Comparison of ENCODE assay signal across 8 mouse cellular contexts in the genomic region with DNA sequence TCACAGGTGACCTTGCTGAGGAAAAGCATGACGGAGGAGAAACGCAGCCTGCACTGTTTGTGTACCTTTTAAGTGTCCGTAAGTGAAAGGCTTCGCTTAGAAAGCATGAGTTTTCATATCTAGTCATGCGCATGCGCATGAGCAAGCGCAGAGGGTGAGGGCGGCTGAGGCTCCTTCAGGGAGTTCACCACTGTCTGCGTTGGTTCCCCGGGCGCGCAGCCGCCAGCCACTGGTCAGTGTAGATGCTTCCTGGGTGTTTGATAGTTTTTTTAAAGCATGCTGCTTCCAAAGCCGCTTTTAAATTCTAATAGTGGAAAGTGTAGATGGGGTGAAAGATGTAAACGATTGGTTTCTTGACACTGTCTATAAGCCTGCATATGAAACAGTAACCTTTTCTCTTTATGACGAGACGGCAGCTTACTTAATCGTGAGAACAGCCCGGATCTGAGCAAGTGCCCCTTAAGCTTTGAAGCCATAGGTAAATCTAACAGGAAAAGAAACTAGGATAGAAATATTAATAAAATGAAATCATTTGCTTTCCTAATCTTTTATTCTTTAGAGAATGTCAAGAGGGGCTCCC. TPM values are rescaled to one million over a fixed set of nuclear protein-coding genes. Genes with fewer than 3 reads are reported as not detected.
DNase-seq lines count a peak whose midpoint lies in the region; ATAC-seq lines count a peak whose summit lies in the region.

No protein-coding gene starts in this region.

- WGBS in macrophage (ENCODE audit: missing documents) = 2% methylated on average over 19 of the region's 19 CpGs

- H3K27ac ChIP-seq in macrophage = no peak overlapping the region

- DNase-seq in adrenal gland, adult 18-20 months (ENCODE audit: low spot score in 2 of 2) = peak; percentile 74
- peak; percentile 75 for DNase-seq in embryo, embryonic 9.5 days (ENCODE audit: extremely low spot score)
- DNase-seq in gastrocnemius, postnatal 25 days = peak; percentile 65
- peak; percentile 62 to 82 for DNase-seq in left cerebral cortex, adult 9 months (ENCODE audit: low spot score in 2 of 2)
- DNase-seq in retina, postnatal 7 days (ENCODE audit: low read depth, low spot score) = peak; percentile 67
- peak; percentile 50 to 69 for DNase-seq in urinary bladder, adult 18-20 months (ENCODE audit: low spot score in 2 of 2)

- no peaks in the 10 kb centered on the region for H3K79me2 ChIP-seq in macrophage (ENCODE audit: inconsistent target)

- peak; percentile 84 for ATAC-seq in inflammation-experienced regulatory T-cells, adult 6 months

- H3K4me3 ChIP-seq in macrophage (ENCODE audit: inconsistent target) = peak overlapping the region; percentile 43

- no peaks in the 10 kb centered on the region for H3K36me3 ChIP-seq in macrophage (ENCODE audit: inconsistent target)

RNA-seq across cellular contexts. Expression of a gene that starts 18.1 kb away (rescaled TPM):
- 10 to 100 TPM; 15.5 to 30.5 TPM for total RNA-seq in adrenal gland, adult 18-20 months (2021)
- 1 to 10 TPM; 6.0 to 6.6 TPM for total RNA-seq in gastrocnemius, postnatal 25 days (2021)
- 10 to 100 TPM; 12.1 to 20.4 (median 17.0) TPM for polyA plus RNA-seq in inflammation-experienced regulatory T-cells, adult 6 months (2017; shearing (Covaris generic))
- total RNA-seq in macrophage (2018; cell fraction: chromatin; rRNA removed) = 10 to 100 TPM in 8 of 26 experiments, 1 to 10 TPM in 14, under 1 TPM in 4; 0.61 to 14.7 (median 4.2) TPM
- 1 to 10 TPM in 13 of 26 experiments, under 1 TPM in 13; 0.09 to 3.8 (median 1.4) TPM for total RNA-seq in macrophage (2018; cell fraction: cytosol; rRNA removed)
- total RNA-seq in macrophage (2018; cell fraction: nucleus; rRNA removed) = 10 to 100 TPM in 2 of 26 experiments, 1 to 10 TPM in 19, under 1 TPM in 5; 0.29 to 16.9 (median 2.9) TPM
- 0.75 to 3.4 TPM (median 1.9 TPM) in 3 replicates for polyA plus RNA-seq in macrophage (2018)
